Mouse (Mus musculus) heart, embryonic 14.5 days (tissue): ENCODE measurements around the gene Diexf. TPM values are rescaled to one million over a fixed set of nuclear protein-coding genes. Genes with fewer than 3 reads are reported as not detected.

Experiments
- ATAC-seq: fragments of 200-750 bp; cut with Nextera tagmentation; 2 replicates; pipeline ENCODE4 v1.8.0; 2017; ENCODE audit warnings: low read depth, moderate TSS enrichment; ENCODE audit not compliant: insufficient number of reproducible peaks, insufficient read depth, low FRiP score
- H3K27ac ChIP-seq, 2 experiments: fragments of 200-500 bp in 1 of 2; fragments of 300-500 bp in 1 of 2; sonication (generic) in 1 of 2; replicated peaks in 1 of 2; 2 replicates each; pipeline ENCODE4 v1.5.1; 2012 to 2014; ENCODE audit warnings: low read depth in 2 of 2, low read length in 2 of 2, control low read depth in 1 of 2, mild to moderate bottlenecking in 1 of 2, mixed read lengths in 1 of 2; ENCODE audit not compliant: control insufficient read depth in 1 of 2, insufficient read depth in 1 of 2
- H3K27me3 ChIP-seq: fragments of 300-500 bp; sonication (generic); 2 replicates; pipeline ENCODE4 v1.6.1; 2014; ENCODE audit warnings: mild to moderate bottlenecking, low read length, control low read depth; ENCODE audit not compliant: control insufficient read depth, insufficient read depth
- H3K36me3 ChIP-seq: fragments of 300-500 bp; sonication (generic); 2 replicates; pipeline ENCODE4 v1.6.1; 2014; ENCODE audit warnings: mild to moderate bottlenecking, control low read depth, low read length, mixed read lengths; ENCODE audit not compliant: control insufficient read depth, insufficient read depth
- H3K4me1 ChIP-seq, 2 experiments: fragments of 200-500 bp in 1 of 2; fragments of 300-500 bp in 1 of 2; sonication (generic) in 1 of 2; 2 replicates each; pipeline ENCODE4 v1.6.1; 2012 to 2014; ENCODE audit warnings: low read length in 2 of 2, control low read depth in 1 of 2, mixed read lengths in 1 of 2; ENCODE audit not compliant: control insufficient read depth in 2 of 2, insufficient read depth in 2 of 2
- H3K4me2 ChIP-seq: fragments of 300-500 bp; sonication (generic); 2 replicates; pipeline ENCODE4 v1.6.1; 2014; ENCODE audit warnings: mild to moderate bottlenecking, low read length
- H3K4me3 ChIP-seq, 2 experiments: fragments of 200-500 bp in 1 of 2; fragments of 300-500 bp in 1 of 2; sonication (generic) in 1 of 2; 2 replicates each; pipeline ENCODE4 v1.5.1; 2012 to 2014; ENCODE audit warnings: low read length in 2 of 2, mild to moderate bottlenecking in 2 of 2, control low read depth in 1 of 2, low read depth in 1 of 2, moderate library complexity in 1 of 2; ENCODE audit not compliant: control insufficient read depth in 1 of 2, insufficient read depth in 1 of 2
- H3K9ac ChIP-seq: fragments of 300-500 bp; sonication (generic); 2 replicates; pipeline ENCODE4 v1.6.1; 2014; ENCODE audit warnings: mild to moderate bottlenecking, low read length
- H3K9me3 ChIP-seq: fragments of 300-500 bp; sonication (generic); 2 replicates; pipeline ENCODE4 v1.6.1; 2016; ENCODE audit warnings: low read length, control low read depth; ENCODE audit not compliant: control insufficient read depth
- WGBS: fragments of 180-500 bp; shearing (Covaris S2); extraction: QIAGEN DNeasy Blood & Tissue Kit; methylation state at CpG from one replicate; pipeline ENCODE4 v1.1.7; 2014; 5-methylcytosine and 5-hydroxymethylcytosine counted together
- polyA plus RNA-seq: library from polyadenylated mRNA; unstranded; fragments of >200 nt; fragmentation: Nextera tagmentation; extraction: Ambion mirVana; gene quantifications from 2 replicates; pipeline ENCODE4 v1.2.1, GENCODE M21; 2014

The Diexf gene
- polyA plus RNA-seq, 1 experiment from 2014 or later: 6.3 TPM

DNA sequence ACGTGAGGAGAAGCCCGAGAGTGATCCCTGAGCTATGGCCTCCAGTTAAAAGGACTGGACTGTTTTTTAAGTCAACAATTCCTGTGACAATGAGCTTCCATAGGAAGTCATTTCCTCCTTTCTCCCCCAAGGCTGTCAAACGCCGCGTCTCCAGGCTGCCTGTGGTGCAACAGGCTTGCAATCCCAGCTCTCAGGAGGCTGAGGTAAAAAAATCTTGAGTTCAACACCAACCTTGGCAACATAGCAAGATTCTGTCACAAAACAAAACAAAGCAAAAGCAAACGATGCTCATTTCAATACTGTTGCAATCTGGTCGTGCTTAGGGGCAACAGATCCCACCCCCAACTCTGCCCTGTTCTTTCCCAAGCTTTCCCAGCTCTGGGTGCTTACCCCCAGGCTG lies 8.0 kb upstream of the Diexf start:
- WGBS: 44% methylated on average over 7 of the region's 7 CpGs
- Histone ChIP-seq H3K27me3 (no peaks in the 10 kb centered on the region), H3K4me1 (peaks cover 0 to 2% of the 10 kb centered on the region in 2 experiments; a peak in 1 of 4 replicates), H3K9me3 (no peaks in the 10 kb centered on the region), H3K27ac (0 out of 4 replicates have a peak overlapping the region, but pooled peaks of 1 of the 2 experiments have one; percentile 22), H3K9ac (no peak overlapping the region), H3K4me3 (no peak overlapping the region), H3K36me3 (no peaks in the 10 kb centered on the region), H3K4me2 (no peak overlapping the region)
- ATAC-seq: no peak

DNA sequence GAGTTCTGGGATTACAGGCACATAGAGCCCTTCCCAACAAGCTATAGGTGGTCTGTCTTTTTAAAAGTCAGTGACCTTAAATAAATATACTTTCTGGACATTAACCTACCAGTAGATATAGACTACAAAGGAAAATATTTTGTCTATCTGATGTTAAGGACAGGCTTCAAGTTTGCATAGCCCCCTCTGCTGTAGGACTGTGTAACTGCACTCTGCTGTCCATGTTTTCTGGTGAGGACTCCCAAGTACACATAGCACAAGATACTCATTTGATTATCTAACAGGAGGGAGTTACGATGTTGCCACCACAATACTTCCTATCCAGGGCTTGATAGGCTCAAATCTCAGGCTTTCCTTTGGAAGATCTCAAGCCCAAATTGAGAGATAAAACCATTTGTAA lies 3.7 kb upstream of the Diexf start:
- H3K9me3 ChIP-seq: no peaks in the 10 kb centered on the region
- no peak overlapping the region for H3K27ac ChIP-seq
- H3K27me3 ChIP-seq: no peaks in the 10 kb centered on the region
- no peak overlapping the region for H3K9ac ChIP-seq
- peaks cover 2 to 11% of the 10 kb centered on the region in 2 experiments; a peak in 3 of 4 replicates for H3K4me1 ChIP-seq
- WGBS: 87% methylated on average over 1 of the region's 1 CpGs
- no peaks in the 10 kb centered on the region for H3K36me3 ChIP-seq
- H3K4me2 ChIP-seq: no peak overlapping the region
- no peak overlapping the region for H3K4me3 ChIP-seq
- ATAC-seq: no peak

DNA sequence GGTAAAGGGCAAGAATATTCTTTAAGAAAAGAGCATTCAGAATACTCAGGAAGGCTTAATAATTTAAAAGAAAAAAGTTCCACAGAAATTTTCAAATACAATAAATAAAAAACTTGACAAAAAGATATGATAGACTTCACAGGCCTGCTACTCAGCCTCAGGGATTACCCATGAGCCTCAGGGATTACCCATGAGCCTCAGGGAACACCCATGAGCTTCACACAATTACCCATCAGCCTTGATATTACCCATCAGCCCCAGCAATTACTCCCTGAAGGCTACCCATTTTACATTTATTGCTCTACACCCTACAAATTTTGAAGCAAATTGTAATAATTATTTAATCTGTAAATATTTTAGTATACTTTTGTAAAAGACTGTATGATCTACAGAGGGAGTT lies 2.3 kb upstream of the Diexf start:
- no peaks in the 10 kb centered on the region for H3K27me3 ChIP-seq
- peaks cover 2 to 11% of the 10 kb centered on the region in 2 experiments; a peak in 3 of 4 replicates for H3K4me1 ChIP-seq
- no peak overlapping the region for H3K27ac ChIP-seq
- ATAC-seq: no peak
- H3K4me2 ChIP-seq: no peak overlapping the region
- H3K9me3 ChIP-seq: no peaks in the 10 kb centered on the region
- no peak overlapping the region for H3K4me3 ChIP-seq
- H3K9ac ChIP-seq: no peak overlapping the region
- H3K36me3 ChIP-seq: peaks cover 9% of the 10 kb centered on the region

DNA sequence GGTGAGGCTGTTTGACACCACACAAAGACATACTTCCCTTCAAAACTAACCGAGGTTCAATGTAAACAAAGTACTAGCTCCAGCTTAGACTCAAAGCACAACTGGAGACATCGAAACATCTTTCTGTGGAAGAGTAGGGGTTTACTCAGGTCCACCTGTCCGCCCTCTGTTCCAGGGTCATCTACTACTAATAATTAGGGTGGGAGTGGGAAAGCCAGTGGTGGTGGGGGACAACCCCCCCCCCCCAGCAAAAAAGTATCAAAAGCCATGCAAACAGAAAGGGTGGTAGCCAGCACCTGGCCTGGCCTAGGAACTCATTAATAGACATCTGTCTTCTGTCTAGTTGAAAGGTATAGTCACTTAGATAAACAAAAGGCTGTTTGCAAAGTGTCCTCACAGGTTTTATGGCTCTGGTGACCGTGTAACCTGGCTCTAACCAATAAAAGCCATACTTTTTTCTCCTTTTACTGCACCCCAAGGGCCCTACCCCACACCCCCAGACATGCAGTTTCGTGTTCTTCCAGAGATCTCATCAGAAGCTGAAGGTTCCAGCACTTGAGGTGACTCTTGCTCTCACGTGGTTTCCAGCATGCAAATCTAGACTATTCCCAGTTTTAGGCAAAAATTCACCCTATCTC lies 1.4 kb upstream of the Diexf start:
- Histone ChIP-seq H3K27ac (no peak overlapping the region), H3K4me1 (peaks cover 2 to 11% of the 10 kb centered on the region in 2 experiments; a peak in 3 of 4 replicates), H3K27me3 (no peaks in the 10 kb centered on the region), H3K9ac (no peak overlapping the region), H3K9me3 (no peaks in the 10 kb centered on the region), H3K4me2 (no peak overlapping the region), H3K4me3 (no peak overlapping the region), H3K36me3 (peaks cover 19% of the 10 kb centered on the region)
- WGBS: 80% methylated on average over 6 of the region's 6 CpGs
- no peak for ATAC-seq

DNA sequence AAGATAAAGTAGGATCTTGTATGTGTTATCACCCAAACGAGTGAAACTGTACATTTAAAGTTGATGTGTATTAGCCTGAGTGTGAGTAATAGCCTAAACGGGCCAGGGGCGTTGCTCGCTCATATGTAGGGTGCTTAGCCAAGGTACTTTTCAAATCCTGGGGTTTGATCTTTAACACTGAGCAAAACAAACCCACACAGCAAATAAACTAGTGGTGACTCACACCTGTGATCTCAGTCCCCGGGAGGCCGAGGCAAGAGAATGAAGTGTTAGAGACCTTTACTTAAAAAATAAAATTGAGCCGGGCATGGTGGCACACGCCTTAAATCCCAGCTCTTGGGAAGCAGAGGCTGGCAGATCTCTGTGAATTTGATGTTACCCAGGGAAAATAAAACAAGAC lies 767 bp upstream of the Diexf start:
- Histone ChIP-seq H3K4me3 (no peak overlapping the region), H3K36me3 (peaks cover 22% of the 10 kb centered on the region), H3K27ac (0 out of 4 replicates have a peak overlapping the region, but pooled peaks of 1 of the 2 experiments have one; percentile 28), H3K9me3 (no peaks in the 10 kb centered on the region), H3K9ac (peak overlapping the region; percentile 45; the same call in 1 of the 2 replicates), H3K4me1 (peaks cover 2 to 11% of the 10 kb centered on the region in 2 experiments; a peak in 3 of 4 replicates), H3K27me3 (no peaks in the 10 kb centered on the region), H3K4me2 (peak overlapping the region; percentile 66)
- WGBS: 81% methylated on average over 8 of the region's 8 CpGs
- no peak for ATAC-seq

DNA sequence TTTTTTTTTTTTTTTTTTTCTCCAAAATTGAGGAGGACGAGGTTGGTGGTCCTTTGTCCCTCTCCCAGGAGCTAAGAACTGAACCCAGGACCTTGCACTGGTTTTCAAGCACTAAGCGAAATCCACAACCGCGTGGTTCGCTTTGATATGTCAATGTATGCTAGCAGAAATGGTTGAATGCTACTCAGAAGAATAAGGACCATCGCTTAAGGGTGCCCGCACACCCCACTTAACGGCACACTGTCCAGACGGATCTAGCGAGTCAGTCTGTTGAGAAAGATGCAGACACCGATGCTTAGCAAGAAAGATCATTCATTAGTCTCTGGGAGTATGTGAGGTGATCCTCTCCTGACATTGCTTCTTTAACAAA lies 369 bp upstream of the Diexf start:
- peaks cover 2 to 11% of the 10 kb centered on the region in 2 experiments; a peak in 3 of 4 replicates for H3K4me1 ChIP-seq
- peak overlapping the region; percentile 66 for H3K4me2 ChIP-seq
- H3K27me3 ChIP-seq: no peaks in the 10 kb centered on the region
- peak; percentile 31; the same call in 1 of the 2 replicates for ATAC-seq
- peak overlapping the region; percentile 45 for H3K9ac ChIP-seq
- peak overlapping the region; percentile 36 to 98 for H3K4me3 ChIP-seq
- 28% methylated on average over 11 of the region's 11 CpGs for WGBS
- 0 out of 4 replicates have a peak overlapping the region, but pooled peaks of 1 of the 2 experiments have one; percentile 28 for H3K27ac ChIP-seq
- peaks cover 22% of the 10 kb centered on the region for H3K36me3 ChIP-seq
- no peaks in the 10 kb centered on the region for H3K9me3 ChIP-seq

DNA sequence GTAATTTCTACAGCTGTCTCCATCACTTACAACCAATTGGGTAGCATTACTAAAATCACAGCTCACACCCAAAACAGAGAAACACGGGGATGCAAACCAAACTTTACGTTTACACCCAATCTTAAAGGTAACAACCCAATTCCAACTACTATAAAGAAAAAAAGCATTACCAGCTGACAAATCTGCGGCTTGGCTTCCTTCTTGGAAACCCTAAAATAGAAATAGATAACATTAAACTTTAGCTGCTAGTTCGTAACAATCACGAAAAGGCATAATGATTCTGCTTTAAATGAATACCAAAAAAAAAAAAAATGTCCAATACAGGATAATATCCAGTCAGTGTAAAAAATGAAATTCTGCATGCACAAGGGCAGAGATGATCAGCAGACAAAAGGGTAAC lies 751 bp downstream of the Diexf start:
- Histone ChIP-seq H3K27ac (no peak overlapping the region), H3K9ac (peak overlapping the region; percentile 94), H3K4me1 (peaks cover 2 to 11% of the 10 kb centered on the region in 2 experiments; a peak in 3 of 4 replicates), H3K9me3 (no peaks in the 10 kb centered on the region), H3K4me2 (peak overlapping the region; percentile 83), H3K27me3 (no peaks in the 10 kb centered on the region), H3K4me3 (peak overlapping the region; percentile 94 to 98), H3K36me3 (peaks cover 31% of the 10 kb centered on the region)
- WGBS: 12% methylated on average over 5 of the region's 5 CpGs
- no peak for ATAC-seq
